Mouse (Mus musculus): Measurements from ENCODE around the gene Ano2.

The Ano2 gene

DNA sequence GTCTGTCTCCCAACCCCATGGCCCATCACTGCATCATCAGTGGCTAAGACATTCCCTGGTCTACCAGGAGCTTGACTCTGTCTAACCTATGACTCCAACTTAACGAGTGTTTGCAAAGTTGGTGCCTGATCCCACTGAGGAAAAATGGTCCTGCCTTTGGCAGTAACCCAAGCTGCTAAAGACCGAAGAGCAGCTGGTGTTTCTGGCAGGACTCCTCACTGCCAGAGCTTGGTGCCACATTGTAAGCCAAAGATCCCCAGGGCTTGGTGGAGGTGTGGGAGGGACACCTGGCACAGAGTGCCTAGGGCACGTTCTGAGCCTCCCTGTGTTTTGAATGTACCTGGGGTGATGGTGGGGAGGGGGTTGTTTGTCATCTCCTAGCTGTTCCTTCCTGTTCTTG is 232.5 kb downstream of the Ano2 start:
- no peak for DNase-seq

DNA sequence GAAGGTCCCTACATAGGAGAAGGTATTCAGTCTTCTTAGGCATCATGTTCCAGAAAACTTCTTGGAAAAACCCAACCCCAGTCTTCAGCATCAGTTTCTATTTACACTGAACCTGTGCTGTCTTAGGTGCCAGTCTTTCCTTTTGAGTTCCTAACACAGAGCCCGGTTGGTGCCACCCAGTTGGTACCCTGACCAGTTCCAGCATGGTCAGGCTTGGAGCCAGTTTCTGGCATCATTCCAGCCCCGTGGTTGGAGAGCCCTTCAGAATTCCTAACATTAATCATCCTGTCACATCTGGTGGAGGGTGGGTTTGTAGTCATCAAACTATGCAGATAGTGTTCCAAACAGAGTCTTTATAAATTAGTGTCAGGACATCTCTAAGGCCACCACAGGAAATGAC is 234.8 kb downstream of the Ano2 start:
- no peak for DNase-seq

DNA sequence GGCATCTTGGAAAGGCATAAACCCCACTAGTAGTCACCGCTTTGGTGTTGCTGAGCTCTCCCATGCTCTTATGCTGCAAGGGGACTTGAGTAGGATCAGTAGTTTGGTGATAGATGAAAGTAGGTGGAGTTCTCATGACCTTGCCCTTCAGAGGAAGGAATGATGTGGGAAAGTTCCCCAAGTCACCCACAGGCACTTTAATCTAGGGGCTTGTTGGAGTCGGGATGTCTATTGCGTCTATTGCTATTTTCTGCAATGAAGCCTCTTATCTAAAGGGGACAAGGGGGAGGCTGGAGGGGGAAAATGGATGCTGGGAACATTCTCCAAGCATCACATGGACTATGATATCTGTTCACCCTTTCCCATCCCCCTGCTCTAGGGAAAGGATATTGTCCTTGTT is 235.6 kb downstream of the Ano2 start:
- no peak for DNase-seq

DNA sequence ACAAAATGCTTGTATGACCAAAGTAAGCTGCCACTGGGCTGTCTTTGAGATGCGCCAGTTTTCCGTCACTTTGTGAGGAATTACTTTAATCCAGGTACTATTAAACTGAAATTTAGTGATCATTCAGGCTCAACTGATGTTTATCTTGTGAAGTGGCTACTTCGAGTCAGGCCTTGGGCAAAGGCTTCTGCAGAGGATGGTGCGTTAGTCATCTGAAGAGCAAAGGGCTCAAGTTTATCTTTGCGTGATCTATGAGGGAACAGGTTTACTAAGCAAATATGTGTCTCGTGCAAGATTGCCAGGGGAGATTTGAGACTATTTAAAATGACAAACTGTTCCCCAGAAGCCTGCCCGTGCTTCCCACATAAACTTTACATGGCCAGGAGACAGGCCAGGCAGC is 241.7 kb downstream of the Ano2 start:
- no peak for DNase-seq

DNA sequence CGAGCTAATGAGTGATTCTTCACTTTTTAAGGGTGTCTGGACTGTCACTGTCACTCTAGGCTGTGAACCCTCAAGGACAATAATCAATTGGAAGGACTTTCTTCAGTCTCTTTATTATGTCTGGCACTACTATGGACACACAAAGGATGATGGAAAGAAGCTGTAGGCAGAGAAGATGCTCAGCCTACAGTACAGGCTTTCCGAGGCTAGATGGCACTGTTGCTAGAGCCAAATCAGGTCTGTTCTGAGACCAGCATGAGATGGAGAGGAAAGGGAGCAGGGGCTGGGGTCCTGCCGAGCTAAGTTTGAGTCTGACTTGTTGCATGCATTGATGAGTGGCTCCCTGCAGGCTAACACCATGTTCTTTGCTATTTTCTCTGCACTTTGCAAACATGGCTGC is 264.7 kb downstream of the Ano2 start:
- DNase-seq: peak; percentile 75

DNA sequence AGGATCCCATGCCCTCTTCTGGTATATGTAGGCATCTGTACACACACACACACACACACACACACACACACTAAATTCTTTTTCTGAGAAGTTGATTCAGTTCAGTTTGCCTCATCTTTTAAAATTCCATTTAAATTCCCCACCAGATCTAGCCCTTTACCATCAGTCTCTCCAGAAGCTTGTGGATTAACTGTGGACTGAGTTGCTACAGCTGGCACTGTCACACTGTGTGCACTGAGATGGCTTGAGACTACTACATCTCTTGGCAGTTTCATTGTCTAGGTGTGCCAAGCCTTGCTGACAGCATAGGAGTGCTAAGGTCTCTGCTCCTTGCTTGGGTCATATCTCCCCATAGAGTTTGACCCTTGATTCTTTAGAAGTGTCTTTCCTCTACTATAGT is 283.3 kb downstream of the Ano2 start:
- no peak for DNase-seq

DNA sequence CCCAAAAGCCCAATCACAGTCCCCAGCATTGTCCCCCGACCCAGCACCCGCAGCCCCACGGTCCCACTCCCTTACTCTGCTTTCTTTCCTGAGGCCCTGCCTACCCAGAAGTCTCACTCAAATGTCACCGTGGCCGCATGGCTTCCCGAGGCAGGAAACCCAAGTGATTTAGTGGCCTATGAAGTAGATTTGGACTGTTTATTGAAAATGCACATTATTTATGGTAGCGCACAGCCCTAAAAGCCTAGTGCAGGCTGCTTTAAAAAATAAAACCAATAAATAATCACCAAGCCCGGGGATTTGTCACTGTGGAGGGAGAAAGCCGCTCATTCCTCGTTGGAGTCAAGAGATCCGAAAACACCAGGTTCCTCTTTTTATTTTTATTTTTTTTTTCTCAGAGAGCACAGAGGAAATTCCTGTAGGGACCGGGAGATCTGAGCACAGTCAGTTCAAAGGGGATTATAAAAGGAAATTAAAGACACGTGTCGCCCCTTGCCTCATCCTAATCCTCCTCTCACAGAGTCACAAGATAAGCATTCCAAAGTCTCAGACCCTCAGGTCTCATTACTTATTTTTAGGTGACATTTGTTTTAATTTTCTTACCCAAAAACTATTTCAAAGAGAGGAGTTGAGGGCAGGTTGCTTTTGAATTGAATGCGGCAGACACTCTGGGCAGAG is 285.7 kb downstream of the Ano2 start:
- DNase-seq: peak; percentile 48

DNA sequence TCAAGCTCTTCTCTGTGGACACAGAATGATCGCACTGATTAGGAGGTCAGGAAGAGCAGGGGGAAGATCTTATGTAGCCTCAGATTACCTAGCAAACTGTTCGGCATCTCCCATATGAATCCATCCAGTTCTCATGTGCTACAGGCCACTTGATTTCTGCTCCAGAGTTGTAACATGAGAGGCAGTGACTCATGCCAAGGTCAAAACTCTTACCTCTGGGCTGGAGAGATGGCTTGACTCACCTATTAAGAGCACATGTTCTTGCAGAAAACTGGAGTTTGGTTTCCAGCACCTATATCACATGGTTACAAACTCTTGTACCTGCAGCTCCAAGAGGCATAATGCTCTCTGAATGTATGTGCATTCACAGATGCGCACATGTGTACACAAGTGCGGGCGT is 289.4 kb downstream of the Ano2 start:
- DNase-seq: no peak

DNA sequence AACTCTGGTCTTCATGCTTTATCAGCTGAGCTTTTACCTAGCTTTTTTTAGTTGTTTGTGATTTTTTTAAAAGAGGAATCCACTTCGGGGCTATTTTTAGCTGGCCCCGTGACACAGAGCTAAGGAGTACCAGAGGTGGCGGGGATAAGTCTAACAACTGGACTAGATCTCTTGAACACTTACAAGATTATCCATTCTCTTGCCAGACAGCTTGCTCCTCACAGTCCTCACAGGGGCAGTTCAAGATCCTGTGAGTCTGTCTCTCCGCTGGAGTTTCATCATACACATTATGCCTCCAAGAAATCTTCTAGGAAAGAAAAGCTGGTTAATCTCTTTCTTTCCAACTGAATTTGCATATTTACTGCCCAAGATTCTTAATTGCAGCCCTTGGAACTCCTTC is 293.8 kb downstream of the Ano2 start:
- no peak for DNase-seq

DNA sequence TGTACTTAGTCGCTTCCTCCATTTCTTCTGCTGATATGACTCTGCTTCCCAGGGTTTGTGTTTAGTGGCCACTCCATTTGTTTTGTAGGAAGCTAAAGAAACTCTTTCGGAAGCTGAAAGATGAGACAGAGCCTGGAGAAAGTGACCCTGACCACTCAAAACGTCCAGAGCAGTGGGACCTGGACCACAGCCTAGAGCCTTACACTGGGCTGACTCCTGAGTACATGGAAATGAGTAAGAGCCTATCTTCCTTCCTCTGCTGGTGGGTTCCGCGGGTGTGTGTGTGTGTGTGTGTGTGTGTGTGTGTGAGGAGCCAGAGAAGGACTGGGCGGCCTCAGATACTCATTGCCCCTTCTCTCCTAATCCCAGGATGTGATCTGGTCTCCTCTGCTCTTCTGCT is 302.5 kb downstream of the Ano2 start:
- no peak for DNase-seq

DNA sequence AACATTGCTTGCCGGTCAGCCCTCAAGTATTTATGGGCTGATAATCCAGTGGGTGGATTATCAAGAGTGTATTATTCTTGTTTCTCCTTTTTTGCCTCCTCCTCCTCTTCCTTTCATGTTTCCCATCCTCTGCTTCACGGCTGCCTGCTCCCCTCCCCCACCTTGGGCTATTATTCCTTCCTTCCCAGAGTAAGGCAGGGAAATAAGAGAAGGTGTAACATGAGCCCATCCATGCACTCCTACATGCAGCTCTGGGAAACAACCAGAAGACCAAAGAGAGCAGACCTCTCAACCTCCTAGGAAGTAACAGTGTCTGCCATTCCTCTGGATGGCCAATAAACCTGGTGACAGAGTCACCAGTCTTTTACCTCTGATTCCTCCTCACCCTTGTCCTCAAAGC is 311.6 kb downstream of the Ano2 start:
- DNase-seq: peak; percentile 67

DNA sequence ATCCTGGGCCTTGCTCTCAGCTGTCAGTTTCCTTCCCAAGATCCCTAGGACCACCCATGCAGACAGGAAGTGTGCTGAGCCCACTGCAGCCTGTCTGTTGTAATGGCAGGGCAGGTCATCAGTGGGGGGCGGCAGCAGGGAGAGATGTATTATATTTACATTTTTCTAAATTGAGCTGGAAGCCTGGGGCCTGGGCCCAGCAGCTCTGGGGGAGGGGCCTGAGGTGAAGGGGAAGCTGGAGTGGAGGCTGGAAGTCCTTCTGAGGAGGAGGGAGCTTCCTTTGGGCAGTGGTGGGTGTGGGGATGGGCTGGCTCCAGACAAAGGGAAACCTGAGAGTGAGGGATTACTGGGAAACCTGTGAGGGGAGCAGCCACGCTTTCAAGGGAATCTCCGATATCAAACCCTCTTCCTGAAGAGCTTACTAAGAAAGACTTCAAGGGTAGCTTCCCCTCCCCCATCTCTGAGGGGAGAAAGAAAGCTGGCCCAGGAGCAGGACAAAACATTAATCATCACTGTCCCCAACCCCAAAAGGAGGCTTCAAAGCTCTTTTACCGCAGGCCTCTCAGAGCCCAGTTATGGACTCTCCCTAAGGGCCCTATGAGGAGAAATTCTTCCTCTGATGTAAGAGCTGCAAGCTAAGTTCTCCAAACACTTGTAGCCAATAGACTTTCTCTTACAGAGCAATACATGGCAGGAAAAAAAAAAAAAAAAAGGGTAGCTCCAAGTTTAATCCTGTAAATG is 313.0 kb downstream of the Ano2 start:
- peak; percentile 88 for DNase-seq

DNA sequence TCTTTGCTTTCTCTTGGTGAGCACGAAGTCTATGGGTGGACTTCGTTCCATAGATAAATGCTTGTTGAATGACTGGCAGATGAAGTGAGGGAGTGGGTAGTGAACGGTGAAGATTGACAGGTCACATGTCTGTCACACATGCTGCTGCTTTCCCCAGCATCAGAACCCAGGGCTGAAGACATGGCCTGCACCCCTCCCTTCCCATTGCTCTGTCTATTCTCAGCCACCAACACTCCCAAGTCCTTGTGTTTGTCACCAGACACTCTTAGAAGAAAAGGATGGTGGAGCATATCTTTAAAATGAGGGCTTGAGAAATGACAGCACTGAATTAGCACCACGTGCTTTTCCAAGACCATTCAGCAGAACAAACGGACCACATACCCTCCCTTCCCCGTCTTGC is 316.4 kb downstream of the Ano2 start:
- DNase-seq: no peak

DNA sequence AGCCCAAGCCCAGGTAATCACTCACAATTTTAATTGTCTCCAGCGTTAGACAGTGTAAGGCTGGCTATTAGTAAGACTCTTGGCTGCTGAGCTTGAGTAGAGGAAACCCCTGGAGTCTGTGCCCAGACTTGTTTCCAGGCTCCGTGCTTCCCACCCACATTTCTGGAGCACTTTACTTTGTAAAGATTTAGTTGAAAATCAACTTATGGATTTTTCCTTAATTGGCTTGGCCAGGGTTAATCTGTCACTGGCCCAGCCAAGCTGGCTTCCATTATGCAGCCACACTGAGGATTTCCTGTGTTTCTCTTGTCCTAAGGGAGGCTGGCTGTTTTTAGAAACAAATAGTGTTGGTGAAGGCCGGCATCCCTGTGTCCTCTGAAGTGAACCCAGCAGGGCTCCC is 318.9 kb downstream of the Ano2 start:
- peak; percentile 41 for DNase-seq

DNA sequence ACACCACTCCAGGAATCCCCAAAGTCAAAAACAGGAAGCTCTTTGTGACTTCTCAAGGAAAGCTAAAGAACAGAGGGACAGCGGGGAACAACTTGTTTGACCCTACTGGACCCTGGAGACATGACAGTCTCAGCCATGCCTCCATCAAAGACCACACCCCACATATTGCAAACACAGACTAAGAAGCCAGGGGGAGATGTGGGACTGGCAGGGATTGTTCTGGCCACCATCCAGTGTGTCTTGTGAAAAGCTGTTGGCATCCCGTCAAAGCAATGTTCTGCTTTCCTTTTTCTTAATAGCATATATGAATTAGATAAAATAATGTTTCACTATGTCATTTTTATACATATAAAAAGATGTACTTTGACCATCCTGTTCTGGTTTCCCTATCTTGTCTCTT is 326.8 kb downstream of the Ano2 start:
- DNase-seq: no peak

DNA sequence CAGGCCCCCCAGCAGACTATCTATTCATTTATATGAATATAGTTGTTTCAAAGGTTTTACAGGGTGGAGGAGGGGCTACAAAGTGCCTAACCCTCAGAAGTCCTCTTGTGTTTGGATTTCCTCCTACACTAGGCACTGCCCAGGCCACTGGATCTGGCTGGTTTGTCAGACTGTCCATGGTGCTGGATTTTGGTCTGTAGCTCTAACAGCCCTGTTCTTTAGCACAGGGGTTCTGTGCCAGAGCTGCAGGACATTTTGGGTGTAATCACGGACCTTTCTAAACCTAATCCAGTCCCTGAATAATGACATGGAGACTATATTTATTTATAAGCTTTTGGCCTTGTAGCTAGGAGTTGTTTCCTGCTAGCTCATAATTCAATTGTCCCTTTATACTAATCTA is 328.2 kb downstream of the Ano2 start:
- peak; percentile 26 for DNase-seq

DNA sequence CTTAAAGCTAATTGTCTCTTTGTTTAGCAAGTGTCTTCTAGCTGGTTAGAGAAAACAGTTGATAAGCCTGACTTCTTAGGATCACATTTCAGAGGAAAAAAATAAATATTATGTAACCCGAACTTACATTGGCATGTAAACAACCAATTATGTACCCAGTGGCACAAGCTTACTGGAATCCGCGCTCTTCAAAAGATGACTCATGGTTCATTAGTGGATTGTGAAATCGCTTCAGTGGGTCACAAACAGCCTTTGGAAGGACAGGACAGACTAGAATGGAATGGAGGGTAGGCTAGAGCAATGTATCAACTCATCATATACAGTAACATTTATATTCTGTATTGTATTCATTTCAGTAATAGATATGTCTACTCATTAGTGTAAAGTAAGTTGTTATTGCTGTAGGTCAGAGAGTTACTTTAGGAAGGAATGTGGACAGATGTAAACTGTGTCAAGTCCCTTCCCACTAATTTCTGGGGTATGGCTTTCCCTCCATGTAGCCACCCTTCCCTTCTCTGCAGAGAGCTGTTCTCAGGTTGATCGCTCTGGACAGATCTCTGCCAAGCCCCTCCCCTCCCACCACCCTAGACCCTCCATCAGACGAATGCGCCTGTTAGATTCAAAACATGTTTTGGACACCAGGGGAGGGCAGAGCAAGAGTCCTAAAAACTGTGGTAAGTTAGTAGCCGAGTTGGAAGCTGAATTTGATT is 343.6 kb downstream of the Ano2 start:
- no peak for DNase-seq

DNA sequence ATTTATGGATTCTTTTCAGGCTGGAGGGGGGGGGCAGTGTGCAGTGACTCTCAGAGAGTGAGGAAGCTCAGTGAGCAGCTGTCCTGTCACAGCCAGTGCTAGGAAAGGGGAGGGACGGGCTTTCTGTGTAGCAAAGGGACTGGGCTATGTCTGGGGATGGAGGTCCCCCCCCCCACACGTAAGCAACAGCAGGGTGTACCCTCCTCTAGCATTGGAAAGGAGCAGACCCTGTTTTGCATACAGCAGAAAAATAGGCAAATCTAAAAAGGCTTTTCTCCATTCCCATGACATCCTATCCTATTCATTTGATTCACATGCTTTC is 344.1 kb downstream of the Ano2 start:
- DNase-seq: no peak

DNA sequence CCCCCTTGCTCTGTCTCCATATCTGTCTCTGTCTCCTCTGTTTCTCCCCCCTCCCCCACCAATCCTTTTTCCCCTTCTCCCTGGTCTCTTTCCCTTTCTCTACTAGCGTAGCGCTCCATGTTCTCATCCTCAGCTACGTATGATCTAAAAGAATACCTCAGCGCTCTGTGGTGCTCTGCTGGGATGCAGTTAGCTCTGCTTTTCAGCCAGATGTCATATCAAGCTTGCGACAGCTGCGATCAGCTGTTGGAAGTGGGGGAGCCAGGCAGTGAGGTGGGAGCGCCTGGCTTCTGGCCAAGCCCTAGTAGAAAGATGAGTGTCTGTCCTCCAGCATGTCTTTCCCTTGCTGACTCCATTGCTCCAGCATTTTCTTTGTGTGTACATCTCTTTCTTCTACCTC is 344.5 kb downstream of the Ano2 start:
- DNase-seq: peak; percentile 22

DNA sequence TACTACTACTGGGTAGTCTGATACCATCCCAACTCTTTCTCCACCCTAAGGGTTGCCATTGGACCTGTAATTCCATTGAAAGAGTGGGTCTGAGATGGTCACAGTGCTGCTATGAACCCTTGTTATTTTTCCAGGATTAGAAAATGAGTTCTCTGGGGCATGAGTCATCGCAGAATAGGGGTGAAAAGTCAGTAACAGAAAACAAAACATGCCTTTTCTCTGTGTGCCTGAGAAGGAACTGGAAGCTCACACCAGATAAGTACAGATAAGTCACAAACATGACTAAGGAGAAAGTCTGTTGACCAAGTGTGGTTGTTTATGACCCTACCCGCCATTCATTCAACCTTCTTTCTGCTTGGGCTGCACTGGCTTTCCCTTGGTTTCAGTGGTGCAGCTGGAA is 345.4 kb downstream of the Ano2 start:
- DNase-seq: no peak

DNA sequence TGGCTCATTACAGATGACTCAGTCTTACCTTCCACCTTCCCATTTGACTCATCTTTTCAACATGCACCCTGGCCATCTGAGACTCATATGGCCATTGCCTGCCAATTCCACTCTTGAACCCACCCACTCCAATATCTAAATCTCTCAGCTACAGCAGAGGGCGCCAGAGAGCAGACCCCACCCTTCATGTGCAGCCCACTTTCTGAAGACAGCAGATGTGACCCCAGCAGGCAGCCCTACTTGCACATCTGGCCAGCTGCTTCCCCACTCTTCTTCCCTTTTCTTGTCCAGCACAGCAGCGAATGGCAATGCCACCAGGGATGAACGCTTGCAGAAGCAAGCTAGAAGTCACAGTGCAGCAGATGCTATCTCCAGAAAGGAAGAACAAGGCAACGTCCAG is 355.7 kb downstream of the Ano2 start:
- peak; percentile 58 for DNase-seq

DNA sequence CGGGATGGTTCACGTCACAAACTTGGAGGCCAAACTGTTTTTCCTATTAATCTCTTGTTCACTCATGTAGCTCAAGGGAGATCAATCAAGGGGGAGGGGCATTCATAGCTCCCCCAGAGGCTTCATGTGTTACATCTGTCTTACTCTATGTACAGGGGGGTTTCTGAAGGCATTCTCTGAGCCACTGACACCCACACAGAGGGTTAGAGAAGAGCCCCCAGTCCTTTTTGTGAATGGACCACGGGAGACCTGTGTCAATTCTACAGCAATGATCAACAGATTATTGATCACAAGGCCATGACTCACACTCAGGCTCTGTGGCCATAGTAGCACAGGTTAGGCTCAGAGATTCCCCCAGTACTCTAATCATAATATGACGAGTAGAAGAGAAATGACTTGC is 358.0 kb downstream of the Ano2 start:
- DNase-seq: no peak

DNA sequence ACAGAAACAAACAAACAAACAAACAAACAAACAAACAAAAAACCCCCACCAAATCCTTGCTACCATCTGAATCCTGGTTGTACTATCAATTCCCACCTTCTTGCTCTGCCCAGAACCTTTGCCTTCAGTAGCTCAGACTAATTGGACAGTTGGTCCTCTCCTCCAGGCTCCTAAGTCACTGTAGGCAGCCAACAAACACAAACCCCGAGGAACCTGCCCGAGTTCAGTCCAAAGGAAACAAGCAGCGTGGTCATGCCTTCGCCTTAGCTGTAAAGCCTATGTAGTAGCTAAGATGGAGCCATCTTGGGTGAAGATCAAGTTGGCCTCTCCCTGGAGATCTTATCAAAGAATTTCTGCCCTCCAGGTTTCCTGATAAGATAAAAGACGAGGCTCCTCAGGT is 362.9 kb downstream of the Ano2 start:
- DNase-seq: no peak

DNA sequence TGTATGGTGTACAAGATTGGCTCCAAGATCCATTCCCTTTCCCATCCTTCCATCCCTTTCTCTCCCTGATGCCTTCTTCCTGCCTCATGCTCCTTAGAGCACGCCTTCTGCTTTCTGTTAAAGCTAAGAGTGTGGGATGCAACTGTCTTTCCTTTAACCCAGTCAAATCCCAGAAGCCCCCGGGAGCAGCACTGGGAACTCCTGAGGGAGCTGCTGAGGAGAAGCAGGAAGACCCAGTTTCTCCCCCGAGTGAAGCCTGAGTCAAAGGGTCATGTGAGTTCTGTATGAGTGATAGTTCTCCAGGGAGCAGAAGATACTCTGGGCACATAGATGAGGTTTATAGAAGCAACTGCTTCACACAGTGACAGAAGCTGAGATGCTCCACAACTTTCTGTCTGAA is 367.5 kb downstream of the Ano2 start:
- DNase-seq: no peak

DNA sequence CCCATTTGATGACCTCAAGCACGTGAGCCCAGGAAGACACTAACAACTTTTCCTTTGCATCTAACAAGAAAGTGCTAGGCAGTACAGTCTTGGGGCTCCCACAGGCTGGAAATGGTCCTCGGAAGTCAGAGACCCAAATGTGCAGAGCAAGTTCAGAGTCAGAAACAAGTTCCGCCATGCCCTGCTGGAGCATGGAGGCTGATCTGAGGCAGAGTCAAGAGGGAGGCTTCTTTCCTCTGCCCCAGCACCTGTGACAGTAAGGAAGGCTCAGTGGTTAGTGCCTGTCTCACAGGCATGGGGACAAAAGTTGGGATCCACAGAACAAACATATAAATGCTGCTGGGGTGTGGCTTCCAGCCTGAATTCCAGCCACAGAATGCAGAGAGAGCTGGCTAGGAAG is 390.3 kb downstream of the Ano2 start:
- no peak for DNase-seq
